Mouse (Mus musculus) neutrophil, adult 5-6 weeks (primary cell): ENCODE data around the gene Csnk1g2. TPM values are rescaled to one million over a fixed set of nuclear protein-coding genes. Genes with fewer than 3 reads are reported as not detected.

Experiments used
- ATAC-seq: fragments of 151-379, 151-347 bp; 2 replicates; pipeline ENCODE4 v1.8.0; 2017; ENCODE audit warnings: mild to moderate bottlenecking, moderate TSS enrichment; ENCODE audit not compliant: insufficient number of reproducible peaks, poor library complexity, low FRiP score, severe bottlenecking; ENCODE audit errors: extremely low read depth
- total RNA-seq: library from RNA; stranded (forward); fragments of 200-1000 nt; gene quantifications from 2 replicates; pipeline ENCODE4 v1.2.3, GENCODE M21; 2017

The Csnk1g2 gene
- 216 and 221 TPM in 2 replicates for total RNA-seq

- no peak for ATAC-seq
Measured at GRCm38 (mm10) chr10:80622661-80623456, at the start of gene Csnk1g2. Gene Csnk1g2 (plus strand): TSS chr10:80622838.

- ATAC-seq: no peak
Measured at GRCm38 (mm10) chr10:80573944-80574343, 48.7 kb upstream of the Csnk1g2 start.

- no peak for ATAC-seq
Measured at GRCm38 (mm10) chr10:80574896-80575295, 47.7 kb upstream of the Csnk1g2 start.

GRCm38 (mm10) chr10:80575925-80576324, 46.7 kb upstream of the Csnk1g2 start:
- ATAC-seq: no peak

- no peak for ATAC-seq
Measured at GRCm38 (mm10) chr10:80576351-80577194, 46.1 kb upstream of the Csnk1g2 start.

GRCm38 (mm10) chr10:80577195-80578130, 45.2 kb upstream of the Csnk1g2 start, which contains the start of gene Klf16:
Gene Klf16 (minus strand): TSS chr10:80577321.
- peak; percentile 66 for ATAC-seq

- ATAC-seq: peak; percentile 59
Measured at GRCm38 (mm10) chr10:80578131-80578750, 44.4 kb upstream of the Csnk1g2 start.

- ATAC-seq: peak; percentile 47; the same call in 1 of the 2 replicates
Measured at GRCm38 (mm10) chr10:80578911-80579310, 43.7 kb upstream of the Csnk1g2 start.

- no peak for ATAC-seq
Measured at GRCm38 (mm10) chr10:80583047-80583446, 39.6 kb upstream of the Csnk1g2 start.

GRCm38 (mm10) chr10:80584045-80584488, 38.6 kb upstream of the Csnk1g2 start:
- ATAC-seq: 0 out of 2 replicates have a peak, but pooled peaks have one; percentile 4

- ATAC-seq: no peak
Measured at GRCm38 (mm10) chr10:80584642-80585552, 37.7 kb upstream of the Csnk1g2 start.

- ATAC-seq: no peak
Measured at GRCm38 (mm10) chr10:80585581-80585980, 37.1 kb upstream of the Csnk1g2 start.

GRCm38 (mm10) chr10:80586407-80587304, 36.0 kb upstream of the Csnk1g2 start:
- ATAC-seq: no peak

- ATAC-seq: no peak
Measured at GRCm38 (mm10) chr10:80587305-80587657, 35.4 kb upstream of the Csnk1g2 start.

GRCm38 (mm10) chr10:80589127-80589878, 33.3 kb upstream of the Csnk1g2 start:
- peak; percentile 5; the same call in 1 of the 2 replicates for ATAC-seq
